8 mouse cellular contexts compared by ENCODE assay signal in the genomic region with DNA sequence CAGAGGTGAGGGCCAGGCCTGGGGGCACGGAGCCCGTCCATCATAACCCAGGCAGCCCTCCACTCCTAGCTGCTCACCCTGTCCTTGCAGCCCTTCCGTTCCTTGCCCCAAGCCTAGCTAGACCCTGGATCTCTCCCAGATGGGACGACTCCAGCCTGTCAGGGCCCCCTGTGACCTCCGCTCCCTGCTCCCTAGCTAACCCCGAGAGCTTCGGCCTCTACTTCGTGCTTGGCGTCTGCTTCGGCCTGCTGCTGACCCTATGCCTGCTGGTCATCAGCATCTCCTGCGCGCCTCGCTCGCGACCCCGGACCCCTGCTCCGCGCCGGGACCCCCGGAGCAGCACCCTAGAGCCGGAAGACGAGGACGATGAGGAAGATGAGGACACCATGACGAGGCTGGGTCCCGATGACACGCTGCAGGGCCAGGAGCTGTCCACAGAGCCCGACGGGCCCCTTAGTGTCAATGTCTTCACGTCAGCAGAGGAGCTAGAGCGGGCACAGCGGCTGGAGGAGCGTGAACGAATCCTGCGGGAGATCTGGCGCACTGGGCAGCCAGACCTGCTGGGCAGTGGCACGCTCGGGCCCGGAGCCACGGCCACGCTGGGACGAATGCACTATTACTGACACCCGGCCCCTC. TPM values are rescaled to one million over a fixed set of nuclear protein-coding genes. Genes with fewer than 3 reads are reported as not detected.
DNase-seq lines count a peak whose midpoint lies in the region; ATAC-seq lines count a peak whose summit lies in the region.

No protein-coding gene starts in this region.

- peaks cover 13% of the 10 kb centered on the region for H3K27me3 ChIP-seq in heart, embryonic 12.5 days (replicated peaks)
- no peaks in the 10 kb centered on the region for H3K27me3 ChIP-seq in limb, embryonic 11.5 days (ENCODE audit: control insufficient read depth, insufficient read depth, low read length)
- peaks cover 19% of the 10 kb centered on the region for H3K27me3 ChIP-seq in neural tube, embryonic 11.5 days (ENCODE audit: control insufficient read depth, insufficient read depth, low read length)

- WGBS in heart, embryonic 12.5 days = 18% methylated on average over 42 of the region's 42 CpGs
- 8% methylated on average over 42 of the region's 42 CpGs for WGBS in limb, embryonic 11.5 days
- WGBS in neural tube, embryonic 11.5 days = 20% methylated on average over 42 of the region's 42 CpGs

- H3K27ac ChIP-seq in heart, embryonic 12.5 days (ENCODE audit: poor library complexity, severe bottlenecking) = peak overlapping the region; percentile 88
- H3K27ac ChIP-seq in limb, embryonic 11.5 days (replicated peaks; ENCODE audit: low read depth, low read length) = peak overlapping the region; percentile 96
- peak overlapping the region; percentile 73; the same call in 1 of the 2 replicates for H3K27ac ChIP-seq in neural tube, embryonic 11.5 days (ENCODE audit: low read depth, low read length)

- H3K36me3 ChIP-seq in heart, embryonic 12.5 days = peaks cover 8% of the 10 kb centered on the region; the same call in 1 of the 2 replicates
- H3K36me3 ChIP-seq in limb, embryonic 11.5 days (ENCODE audit: control insufficient read depth, insufficient read depth, low read length) = no peaks in the 10 kb centered on the region
- H3K36me3 ChIP-seq in neural tube, embryonic 11.5 days (ENCODE audit: control insufficient read depth, insufficient read depth, low read length) = no peaks in the 10 kb centered on the region

- H3K4me2 ChIP-seq in heart, embryonic 12.5 days = peak overlapping the region; percentile 84
- H3K4me2 ChIP-seq in limb, embryonic 11.5 days (ENCODE audit: low read depth, severe bottlenecking) = peak overlapping the region; percentile 99
- peak overlapping the region; percentile 65 for H3K4me2 ChIP-seq in neural tube, embryonic 11.5 days (ENCODE audit: low read depth)

- H3K4me1 ChIP-seq in heart, embryonic 12.5 days (replicated peaks) = peaks cover 55% of the 10 kb centered on the region
- peaks cover 41% of the 10 kb centered on the region for H3K4me1 ChIP-seq in limb, embryonic 11.5 days (ENCODE audit: control insufficient read depth, insufficient read depth, low read length)
- peaks cover 15% of the 10 kb centered on the region for H3K4me1 ChIP-seq in neural tube, embryonic 11.5 days (ENCODE audit: control insufficient read depth, insufficient read depth, low read length)

- H3K9ac ChIP-seq in heart, embryonic 12.5 days = peak overlapping the region; percentile 82
- peak overlapping the region; percentile 79 for H3K9ac ChIP-seq in limb, embryonic 11.5 days (ENCODE audit: low read length)
- peak overlapping the region; percentile 61 for H3K9ac ChIP-seq in neural tube, embryonic 11.5 days (ENCODE audit: low read length)

- peak; percentile 7; the same call in 1 of the 2 replicates for ATAC-seq in heart, embryonic 12.5 days (ENCODE audit: insufficient number of reproducible peaks, low FRiP score)
- no peak for ATAC-seq in limb, embryonic 11.5 days (ENCODE audit: insufficient number of reproducible peaks, low FRiP score, low TSS enrichment, low read depth)
- no peak for ATAC-seq in neural tube, embryonic 11.5 days (ENCODE audit: insufficient read depth, low FRiP score, low TSS enrichment)

- H3K9me3 ChIP-seq in heart, embryonic 12.5 days (replicated peaks) = no peaks in the 10 kb centered on the region; the same call in 1 of the 2 replicates
- no peaks in the 10 kb centered on the region for H3K9me3 ChIP-seq in limb, embryonic 11.5 days (ENCODE audit: control insufficient read depth, low read length)
- no peaks in the 10 kb centered on the region for H3K9me3 ChIP-seq in neural tube, embryonic 11.5 days (ENCODE audit: control insufficient read depth, low read length)

- peak; percentile 24 for DNase-seq in thymus, postnatal 14 days
- no peak for DNase-seq in thymus, postnatal 25 days
- DNase-seq in limb, embryonic 11.5 days (ENCODE audit: low spot score) = peak; percentile 56
- DNase-seq in neural tube, embryonic 11.5 days (ENCODE audit: low spot score) = no peak
- DNase-seq in testis, postnatal 14 days (ENCODE audit: low spot score) = no peak
- DNase-seq in spleen, postnatal 14 days (ENCODE audit: low spot score in 2 of 2) = no peak
- DNase-seq in right cerebral cortex, adult 2 months (ENCODE audit: low spot score in 2 of 2) = no peak

- H3K4me3 ChIP-seq in heart, embryonic 12.5 days = peak overlapping the region; percentile 73
- H3K4me3 ChIP-seq in limb, embryonic 11.5 days (ENCODE audit: low read depth, low read length) = peak overlapping the region; percentile 88
- peak overlapping the region; percentile 49 for H3K4me3 ChIP-seq in neural tube, embryonic 11.5 days (ENCODE audit: low read depth, low read length)

RNA-seq across cellular contexts. Expression of a gene that starts 1.6 kb away (rescaled TPM):
- 30.6 and 31.2 TPM in 2 replicates for polyA plus RNA-seq in heart, embryonic 12.5 days (2016; fragmentation: Nextera tagmentation; extraction: Ambion mirVana)
- polyA plus RNA-seq in limb, embryonic 11.5 days (2014; fragmentation: Nextera tagmentation; extraction: Ambion mirVana) = 64.3 and 70.3 TPM in 2 replicates
- 42.5 and 43.4 TPM in 2 replicates for polyA plus RNA-seq in neural tube, embryonic 11.5 days (2014; fragmentation: Nextera tagmentation; extraction: Ambion mirVana)

RNA-seq across cellular contexts. Expression of a gene that starts 14.1 kb away (rescaled TPM):
- 2.7 and 3.6 TPM in 2 replicates for polyA plus RNA-seq in heart, embryonic 12.5 days (2016; fragmentation: Nextera tagmentation; extraction: Ambion mirVana)
- 5.4 and 5.5 TPM in 2 replicates for polyA plus RNA-seq in limb, embryonic 11.5 days (2014; fragmentation: Nextera tagmentation; extraction: Ambion mirVana)
- polyA plus RNA-seq in neural tube, embryonic 11.5 days (2014; fragmentation: Nextera tagmentation; extraction: Ambion mirVana) = 2.1 and 2.6 TPM in 2 replicates

RNA-seq across cellular contexts. Expression of a gene that starts 45.4 kb away (rescaled TPM):
- 35.0 and 35.2 TPM in 2 replicates for polyA plus RNA-seq in heart, embryonic 12.5 days (2016; fragmentation: Nextera tagmentation; extraction: Ambion mirVana)
- 27.8 and 30.4 TPM in 2 replicates for polyA plus RNA-seq in limb, embryonic 11.5 days (2014; fragmentation: Nextera tagmentation; extraction: Ambion mirVana)
- 32.5 and 32.8 TPM in 2 replicates for polyA plus RNA-seq in neural tube, embryonic 11.5 days (2014; fragmentation: Nextera tagmentation; extraction: Ambion mirVana)

RNA-seq across cellular contexts. Expression of a gene that starts 52.7 kb away (rescaled TPM):
- polyA plus RNA-seq in heart, embryonic 12.5 days (2016; fragmentation: Nextera tagmentation; extraction: Ambion mirVana) = 36.3 and 41.2 TPM in 2 replicates
- 39.0 and 44.8 TPM in 2 replicates for polyA plus RNA-seq in limb, embryonic 11.5 days (2014; fragmentation: Nextera tagmentation; extraction: Ambion mirVana)
- 39.5 and 42.6 TPM in 2 replicates for polyA plus RNA-seq in neural tube, embryonic 11.5 days (2014; fragmentation: Nextera tagmentation; extraction: Ambion mirVana)

RNA-seq across cellular contexts. Expression of a gene that starts 53.4 kb away (rescaled TPM):
- polyA plus RNA-seq in heart, embryonic 12.5 days (2016; fragmentation: Nextera tagmentation; extraction: Ambion mirVana) = 177 and 191 TPM in 2 replicates
- 247 and 264 TPM in 2 replicates for polyA plus RNA-seq in limb, embryonic 11.5 days (2014; fragmentation: Nextera tagmentation; extraction: Ambion mirVana)
- 197 and 217 TPM in 2 replicates for polyA plus RNA-seq in neural tube, embryonic 11.5 days (2014; fragmentation: Nextera tagmentation; extraction: Ambion mirVana)

Comparison
In these comparisons a context has a peak if more than half of its experiments do, and no peak if none do; other contexts are left out.
1. DNase-seq: peak in thymus, postnatal 14 days (single experiment) and limb, embryonic 11.5 days (single experiment); none in thymus, postnatal 25 days (single experiment), neural tube, embryonic 11.5 days (single experiment), testis, postnatal 14 days (single experiment), spleen, postnatal 14 days (0 of 2) and right cerebral cortex, adult 2 months (0 of 2).
2. Peak in every context shown above with its lines, with median percentiles within 50 percentile points of each other: H3K27ac ChIP-seq, H3K4me2 ChIP-seq, H3K4me3 ChIP-seq and H3K9ac ChIP-seq.